Mouse (Mus musculus) cerebellum, adult (tissue): ENCODE data around the gene Nek2.

ENCODE experiments used
- ATAC-seq: cut with Nextera tagmentation; 2 replicates; pipeline ENCODE4 v1.9.2; 2017; ENCODE audit warnings: mild to moderate bottlenecking, moderate library complexity, mixed read lengths; ENCODE audit not compliant: insufficient number of reproducible peaks, low FRiP score, low TSS enrichment

The Nek2 gene

GRCm38 (mm10) chr1:191812949-191813691 is 8.1 kb upstream of the Nek2 start:
- no peak for ATAC-seq

- no peak for ATAC-seq
Measured at GRCm38 (mm10) chr1:191814240-191814639, 7.0 kb upstream of the Nek2 start.

- no peak for ATAC-seq
Measured at GRCm38 (mm10) chr1:191814935-191815334, 6.3 kb upstream of the Nek2 start.

GRCm38 (mm10) chr1:191816596-191816995 is 4.6 kb upstream of the Nek2 start:
- no peak for ATAC-seq

- ATAC-seq = peak; percentile 64
Measured at GRCm38 (mm10) chr1:191817418-191818144, 3.7 kb upstream of the Nek2 start.

GRCm38 (mm10) chr1:191818145-191818631 is 3.1 kb upstream of the Nek2 start:
- peak; percentile 56 for ATAC-seq

GRCm38 (mm10) chr1:191819026-191819425 is 2.2 kb upstream of the Nek2 start:
- no peak for ATAC-seq

GRCm38 (mm10) chr1:191820951-191821325 is 306 bp upstream of the Nek2 start:
- no peak for ATAC-seq

GRCm38 (mm10) chr1:191829124-191829523 is 7.9 kb downstream of the Nek2 start:
- ATAC-seq = no peak

GRCm38 (mm10) chr1:191833396-191833795 is 12.2 kb downstream of the Nek2 start:
- no peak for ATAC-seq

GRCm38 (mm10) chr1:191834825-191835224 is 13.6 kb downstream of the Nek2 start:
- peak; percentile 76 for ATAC-seq

GRCm38 (mm10) chr1:191836318-191836985 is 15.2 kb downstream of the Nek2 start:
- no peak for ATAC-seq

- ATAC-seq = no peak
Measured at GRCm38 (mm10) chr1:191837691-191838090, 16.4 kb downstream of the Nek2 start.

GRCm38 (mm10) chr1:191838994-191839741 is 17.9 kb downstream of the Nek2 start:
- ATAC-seq = no peak

GRCm38 (mm10) chr1:191840774-191841565 is 19.7 kb downstream of the Nek2 start:
- no peak for ATAC-seq

GRCm38 (mm10) chr1:191842247-191842646 is 21.0 kb downstream of the Nek2 start:
- no peak for ATAC-seq

- ATAC-seq = no peak
Measured at GRCm38 (mm10) chr1:191846667-191847066, 25.4 kb downstream of the Nek2 start.

GRCm38 (mm10) chr1:191849501-191849900 is 28.3 kb downstream of the Nek2 start:
- ATAC-seq = no peak

GRCm38 (mm10) chr1:191853442-191853841 is 32.2 kb downstream of the Nek2 start:
- ATAC-seq = no peak

GRCm38 (mm10) chr1:191854716-191855115 is 33.5 kb downstream of the Nek2 start:
- no peak for ATAC-seq
